Mouse (Mus musculus) thymus, adult 2 months (tissue): ENCODE results near the gene Tbx6. TPM values are rescaled to one million over a fixed set of nuclear protein-coding genes. Genes with fewer than 3 reads are reported as not detected.

ENCODE experiments used
- DNase-seq: peaks from one replicate; pipeline ENCODE4 v3.0.0; 2021
- H3K27ac ChIP-seq: fragments of 200-500 bp; 2 replicates; pipeline ENCODE4 v1.5.1; 2012; ENCODE audit warnings: low read length, control low read depth; ENCODE audit not compliant: control insufficient read depth, insufficient read depth
- H3K27me3 ChIP-seq: fragments of 200-500 bp; 2 replicates; pipeline ENCODE4 v1.6.1; 2012; ENCODE audit warnings: mild to moderate bottlenecking, low read length, moderate library complexity, mixed read lengths; ENCODE audit not compliant: control insufficient read depth, insufficient read depth
- H3K36me3 ChIP-seq: fragments of 200-500 bp; 2 replicates; pipeline ENCODE4 v1.6.1; 2012; ENCODE audit warnings: mild to moderate bottlenecking, low read length, moderate library complexity; ENCODE audit not compliant: control insufficient read depth, insufficient read depth
- H3K4me1 ChIP-seq: fragments of 200-500 bp; replicated peaks from 2 replicates; pipeline ENCODE4 v1.6.1; 2012; ENCODE audit warnings: low read length; ENCODE audit not compliant: control insufficient read depth, insufficient read depth
- H3K4me3 ChIP-seq: fragments of 200-500 bp; 2 replicates; pipeline ENCODE4 v1.5.1; 2012; ENCODE audit warnings: mild to moderate bottlenecking, low read length, control low read depth, moderate library complexity; ENCODE audit not compliant: control insufficient read depth, insufficient read depth
- CTCF ChIP-seq: fragments of 200-500 bp; IDR thresholded peaks from 2 replicates; pipeline ENCODE4 v1.5.1; 2012; ENCODE audit warnings: mild to moderate bottlenecking, control low read depth, low read length, moderate library complexity, borderline replicate concordance; ENCODE audit not compliant: control insufficient read depth, poor library complexity, insufficient read depth; ENCODE audit errors: extremely low read depth
- POLR2A ChIP-seq: fragments of 200-500 bp; IDR thresholded peaks from 2 replicates; pipeline ENCODE4 v1.6.1; 2012; ENCODE audit warnings: mild to moderate bottlenecking, low read length, control low read depth, moderate library complexity; ENCODE audit not compliant: control insufficient read depth, poor library complexity, insufficient read depth; ENCODE audit errors: extremely low read depth
- WGBS: fragments of 180-500 bp; shearing (Covaris S2); methylation state at CpG from one replicate; pipeline ENCODE4 v1.1.7; 2018; 5-methylcytosine and 5-hydroxymethylcytosine counted together
- polyA plus RNA-seq: library from polyadenylated mRNA; depleted of rRNA; stranded (reverse); fragments of >200 nt; gene quantifications from 2 replicates; pipeline ENCODE4 v1.2.3, GENCODE M21; 2012; rRNA removed

The Tbx6 gene
- polyA plus RNA-seq, 1 experiment = 37.9 TPM

DNA sequence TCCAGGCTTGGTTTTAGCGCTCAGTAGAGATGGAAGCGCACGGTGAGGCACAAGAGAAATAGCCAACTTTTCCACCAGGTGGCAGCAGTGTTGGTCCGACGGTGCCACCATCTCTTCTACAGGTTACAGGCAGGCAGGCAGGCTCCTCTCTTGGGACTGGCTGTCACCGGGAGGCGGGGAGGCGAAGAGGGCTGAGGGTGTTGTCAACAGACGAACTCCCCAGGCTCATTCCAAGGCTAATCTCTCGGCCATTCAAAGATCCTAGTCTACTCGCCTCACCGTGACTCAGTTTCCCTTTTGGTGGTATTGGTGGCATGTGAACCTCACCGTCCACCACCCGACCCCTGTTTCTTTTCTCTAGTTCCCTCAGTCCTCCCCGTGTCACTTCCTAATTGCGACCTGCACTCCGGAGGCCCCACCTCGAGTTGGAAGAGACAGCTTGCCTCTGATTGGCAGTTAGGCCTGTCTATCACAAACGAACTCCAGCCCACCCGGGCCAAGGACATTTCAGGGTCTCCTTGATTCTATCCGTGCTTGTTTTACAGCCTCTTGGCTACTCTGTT lies 50.8 kb downstream of the Tbx6 start:
- Histone ChIP-seq H3K27me3 (no peaks in the 10 kb centered on the region), H3K27ac (no peak overlapping the region), H3K4me3 (peak overlapping the region; percentile 49), H3K4me1 (peaks cover 5% of the 10 kb centered on the region), H3K36me3 (no peaks in the 10 kb centered on the region)
- peak; percentile 88 for TF ChIP-seq CTCF
- TF ChIP-seq POLR2A = no peak
- DNase-seq = peak; percentile 81
- WGBS = 4% methylated on average over 21 of the region's 21 CpGs

DNA sequence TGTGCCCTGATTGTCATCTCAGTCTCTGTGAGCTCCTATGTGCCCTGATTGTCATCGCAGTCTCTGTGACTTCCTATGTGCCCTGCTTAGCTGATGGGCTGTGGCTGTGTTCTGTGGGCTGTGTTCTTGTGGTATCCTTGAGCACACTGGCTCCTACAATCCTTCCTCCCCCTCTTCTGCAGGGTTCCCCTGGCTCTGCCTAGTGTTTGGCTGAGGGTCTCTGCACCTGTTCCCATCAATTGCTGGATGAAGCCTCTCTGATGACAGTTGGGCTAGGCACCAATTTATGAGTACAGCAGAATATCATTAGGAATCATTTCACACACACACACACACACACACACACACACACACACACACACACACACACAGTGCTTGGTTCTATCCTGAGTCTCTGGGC lies 52.0 kb downstream of the Tbx6 start:
- no peak for TF ChIP-seq CTCF

More for the DNA sequence above, 52.0 kb downstream of the Tbx6 start:
- peaks cover 5% of the 10 kb centered on the region for H3K4me1 ChIP-seq
- H3K4me3 ChIP-seq = no peak overlapping the region
- no peak for DNase-seq
- WGBS = 100% methylated on average over 1 of the region's 1 CpGs
- H3K27me3 ChIP-seq = no peaks in the 10 kb centered on the region
- no peaks in the 10 kb centered on the region for H3K36me3 ChIP-seq
- no peak overlapping the region for H3K27ac ChIP-seq

Other genes with a start within 250 kb of the Tbx6 start
- 120 and 126 TPM in 2 replicates for gene Eif3c, start 215.1 kb upstream of the Tbx6 start, polyA plus RNA-seq
- gene Apobr, start 196.5 kb upstream of the Tbx6 start, polyA plus RNA-seq = 6.8 and 7.2 TPM in 2 replicates
- gene Cln3, start 195.7 kb upstream of the Tbx6 start, polyA plus RNA-seq = 90.6 and 141 TPM in 2 replicates
- 1.8 and 3.0 TPM in 2 replicates for gene Il27, start 186.5 kb upstream of the Tbx6 start, polyA plus RNA-seq
- gene Nupr1, start 150.6 kb upstream of the Tbx6 start, polyA plus RNA-seq = 5.2 and 7.1 TPM in 2 replicates
- 72.9 and 99.6 TPM in 2 replicates for gene Sgf29, start 132.2 kb upstream of the Tbx6 start, polyA plus RNA-seq
- gene Sult1a1, start 105.1 kb upstream of the Tbx6 start, polyA plus RNA-seq = 8.6 and 14.8 TPM in 2 replicates
- gene Bola2, start 86.1 kb upstream of the Tbx6 start, polyA plus RNA-seq = 45.6 and 51.3 TPM in 2 replicates
- 34.6 and 36.7 TPM in 2 replicates for gene Slx1b, start 85.7 kb upstream of the Tbx6 start, polyA plus RNA-seq
- 2,939 and 3,162 TPM in 2 replicates for gene Coro1a, start 73.7 kb upstream of the Tbx6 start, polyA plus RNA-seq
- 130 and 131 TPM in 2 replicates for gene Mapk3, start 21.9 kb upstream of the Tbx6 start, polyA plus RNA-seq
- gene Gdpd3, start 15.1 kb upstream of the Tbx6 start, polyA plus RNA-seq = 15.7 and 106 TPM in 2 replicates
- 622 and 685 TPM in 2 replicates for gene Ypel3, start 4.5 kb upstream of the Tbx6 start, polyA plus RNA-seq
- 460 and 482 TPM in 2 replicates for gene Ppp4c, start 11.0 kb downstream of the Tbx6 start, polyA plus RNA-seq
- gene Fam57b, start 16.2 kb downstream of the Tbx6 start, polyA plus RNA-seq = 2.9 and 3.3 TPM in 2 replicates
- not detected in 2 replicates for gene 4930451I11Rik, start 50.2 kb downstream of the Tbx6 start, polyA plus RNA-seq
- gene Doc2a, start 65.9 kb downstream of the Tbx6 start, polyA plus RNA-seq = 0.12 and 0.13 TPM in 2 replicates
- 18.7 and 24.6 TPM in 2 replicates for gene Hirip3, start 80.5 kb downstream of the Tbx6 start, polyA plus RNA-seq
- gene Ino80e, start 80.9 kb downstream of the Tbx6 start, polyA plus RNA-seq = 120 and 122 TPM in 2 replicates
- 182 and 198 TPM in 2 replicates for gene Taok2, start 103.2 kb downstream of the Tbx6 start, polyA plus RNA-seq
- gene Tmem219, start 141.4 kb downstream of the Tbx6 start, polyA plus RNA-seq = 87.7 and 94.7 TPM in 2 replicates
- gene Kctd13, start 147.4 kb downstream of the Tbx6 start, polyA plus RNA-seq = 38.8 and 42.4 TPM in 2 replicates
- gene Asphd1, start 168.1 kb downstream of the Tbx6 start, polyA plus RNA-seq = 0.33 and 0.35 TPM in 2 replicates
- gene Sez6l2, start 169.1 kb downstream of the Tbx6 start, polyA plus RNA-seq = 2.9 and 3.7 TPM in 2 replicates
- 280 and 294 TPM in 2 replicates for gene Cdipt, start 194.4 kb downstream of the Tbx6 start, polyA plus RNA-seq
- 0.34 and 1.0 TPM in 2 replicates for gene Cdiptos, start 194.6 kb downstream of the Tbx6 start, polyA plus RNA-seq
- 42.5 and 64.9 TPM in 2 replicates for gene Mvp, start 233.1 kb downstream of the Tbx6 start, polyA plus RNA-seq
- 5.4 and 6.2 TPM in 2 replicates for gene Pagr1b, start 235.0 kb downstream of the Tbx6 start, polyA plus RNA-seq
- gene Pagr1a, start 235.9 kb downstream of the Tbx6 start, polyA plus RNA-seq = 11.9 and 12.7 TPM in 2 replicates
- 103 and 113 TPM in 2 replicates for gene Gm42742, start 239.6 kb downstream of the Tbx6 start, polyA plus RNA-seq
- gene Prrt2, start 239.7 kb downstream of the Tbx6 start, polyA plus RNA-seq = 49.7 and 53.1 TPM in 2 replicates
- 954 and 1,846 TPM in 2 replicates for gene Maz, start 245.6 kb downstream of the Tbx6 start, polyA plus RNA-seq